Mouse (Mus musculus): ENCODE results near the gene Evi5l.

- no peak for TF ChIP-seq CHD2 (IDR thresholded peaks at IDR 0.05; ENCODE audit: low read depth, low read length)
- no peak for TF ChIP-seq MAFK (IDR thresholded peaks at IDR 0.05; ENCODE audit: insufficient read depth, low read depth, low read length)
- TF ChIP-seq ZC3H11A (IDR thresholded peaks at IDR 0.05; ENCODE audit: borderline replicate concordance, low read depth, low read length), result no peak
- no peak for TF ChIP-seq ZNF384 (IDR thresholded peaks at IDR 0.05; ENCODE audit: low read depth, low read length)
- TF ChIP-seq HCFC1 (IDR thresholded peaks at IDR 0.05; ENCODE audit: borderline replicate concordance, insufficient read depth, low read length), result no peak
Observed at GRCm38 (mm10) chr8:4207016-4207350, 40.6 kb downstream of the Evi5l start.

Measured in ES-E14 (cell line).